ENCODE assay signal across 15 mouse cellular contexts in genomic region chr5:117989773-117990172, GRCm38 (mm10). TPM values are rescaled to one million over a fixed set of nuclear protein-coding genes. Genes with fewer than 3 reads are reported as not detected.
DNase-seq lines count a peak whose midpoint lies in the region; ATAC-seq and TF ChIP-seq lines count a peak whose summit lies in the region.
"Had no signal": no experiment of that assay in that cellular context is flagged by ENCODE, and none has a peak within 500 bp of the region (broad histone marks: within the 10 kb centered on the region; RNA-seq: fewer than 3 reads in every experiment).

No protein-coding gene starts in this region.

- no peaks in the 10 kb centered on the region for H3K4me1 ChIP-seq in midbrain, embryonic 10.5 days
- H3K4me1 ChIP-seq: neural tube, embryonic 12.5 days had no signal

- 95% methylated on average over 6 of the region's 6 CpGs for WGBS in midbrain, embryonic 10.5 days

- intact Hi-C loops in gastrocnemius, adult 2 months (cut with DNase I) = loop anchor here (1.0 kb wide), 1 partner anchor 13 kb away; no protein-coding TSS in a partner anchor
- intact Hi-C loops in gastrocnemius, postnatal 14 days (cut with DNase I; ENCODE audit: low total_unique reads) = no loop called here
- intact Hi-C loops in heart, postnatal 36 days (cut with DNase I) = no loop called here

- no peak for TF ChIP-seq CTCF in gastrocnemius, adult 2 months (IDR thresholded peaks at IDR 0.05)

- no peaks in the 10 kb centered on the region for H3K9me3 ChIP-seq in midbrain, embryonic 10.5 days (replicated peaks)
- H3K9me3 ChIP-seq: G1E; liver, embryonic 13.5 days; neural tube, embryonic 12.5 days had no signal

- H3K27ac ChIP-seq in gastrocnemius, adult 2 months = peak overlapping the region; percentile 76
- H3K27ac ChIP-seq in midbrain, embryonic 10.5 days (replicated peaks) = no peak overlapping the region
- H3K27ac ChIP-seq: hindbrain, postnatal 0 days; liver, embryonic 13.5 days; neural tube, embryonic 12.5 days had no signal

- no peak for ATAC-seq in inflammation-experienced regulatory T-cells, adult 6 months
- ATAC-seq: forebrain, postnatal 0 days; hindbrain, postnatal 0 days; midbrain, embryonic 16.5 days had no signal

- no peak overlapping the region for H3K4me3 ChIP-seq in gastrocnemius, adult 2 months
- no peak overlapping the region for H3K4me3 ChIP-seq in midbrain, embryonic 10.5 days
- H3K4me3 ChIP-seq: liver, embryonic 13.5 days; neural tube, embryonic 12.5 days had no signal

- no peaks in the 10 kb centered on the region for H3K27me3 ChIP-seq in midbrain, embryonic 10.5 days (ENCODE audit: low read depth, poor library complexity, severe bottlenecking)
- H3K27me3 ChIP-seq: liver, embryonic 13.5 days; neural tube, embryonic 12.5 days had no signal

- H3K36me3 ChIP-seq in midbrain, embryonic 10.5 days = peaks cover 100% of the 10 kb centered on the region

- DNase-seq in gastrocnemius, adult 2 months = peak; percentile 73
- no peak for DNase-seq in gastrocnemius, postnatal 14 days
- peak; percentile 36 to 71 for DNase-seq in kidney, postnatal 25 days
- DNase-seq in kidney, postnatal 14 days = no peak
- DNase-seq in adrenal gland, postnatal 25 days = peak; percentile 61
- DNase-seq in heart, postnatal 36 days = peak; percentile 21 to 41
- no peak for DNase-seq in midbrain, embryonic 10.5 days (ENCODE audit: low spot score)
- DNase-seq: cerebellum, adult 11 months; forebrain, postnatal 0 days; liver, embryonic 13.5 days had no signal

RNA-seq across cellular contexts. Expression of gene Fbxo21, which starts 13.2 kb away (rescaled TPM):
- 10 to 100 TPM; 11.8 to 13.3 TPM for total RNA-seq in gastrocnemius, adult 2 months (2021)
- total RNA-seq in gastrocnemius, postnatal 14 days (2021) = 10 to 100 TPM in 1 of 2 experiments, 1 to 10 TPM in 1; 9.5 to 13.4 TPM
- 50.1 and 70.4 TPM in 2 replicates for total RNA-seq in adrenal gland, postnatal 25 days (2021)
- total RNA-seq in heart, postnatal 36 days (2021) = 10 to 100 TPM; 35.8 to 42.6 TPM
- polyA plus RNA-seq in inflammation-experienced regulatory T-cells, adult 6 months (2017; shearing (Covaris generic)) = 10 to 100 TPM in 1 of 3 experiments, 1 to 10 TPM in 2; 8.3 to 15.6 (median 9.3) TPM
- 105 and 118 TPM in 2 replicates for polyA plus RNA-seq in midbrain, embryonic 10.5 days (2016; fragmentation: Nextera tagmentation; extraction: Ambion mirVana)

RNA-seq across cellular contexts. Expression of gene Tesc, which starts 37.8 kb away (rescaled TPM):
- total RNA-seq in gastrocnemius, adult 2 months (2021) = under 1 TPM; 0.59 to 0.64 TPM
- total RNA-seq in gastrocnemius, postnatal 14 days (2021) = 1 to 10 TPM in 1 of 2 experiments, under 1 TPM in 1; 0.78 to 1.4 TPM
- total RNA-seq in adrenal gland, postnatal 25 days (2021) = 103 and 131 TPM in 2 replicates
- 100 to 1,000 TPM; 218 to 224 TPM for total RNA-seq in heart, postnatal 36 days (2021)
- polyA plus RNA-seq in inflammation-experienced regulatory T-cells, adult 6 months (2017; shearing (Covaris generic)) = 1 to 10 TPM; 3.2 to 6.1 (median 5.5) TPM
- polyA plus RNA-seq in midbrain, embryonic 10.5 days (2016; fragmentation: Nextera tagmentation; extraction: Ambion mirVana) = 0.82 and 0.90 TPM in 2 replicates
- total RNA-seq: G1E had no signal
- polyA plus RNA-seq: G1E had no signal

Comparison
In these comparisons a context has a peak if more than half of its experiments do, and no peak if none do; other contexts are left out.
1. DNase-seq: peak in gastrocnemius, adult 2 months (single experiment), kidney, postnatal 25 days (2 of 2), adrenal gland, postnatal 25 days (single experiment) and heart, postnatal 36 days (2 of 2); none in gastrocnemius, postnatal 14 days (single experiment), kidney, postnatal 14 days (single experiment) and midbrain, embryonic 10.5 days (single experiment).
2. RNA of gene Tesc, which starts 37.8 kb away (total RNA-seq): 218 to 224 TPM in heart, postnatal 36 days and 103 to 131 TPM in adrenal gland, postnatal 25 days; 0.78 to 1.4 TPM in gastrocnemius, postnatal 14 days and 0.59 to 0.64 TPM in gastrocnemius, adult 2 months; every median in the first group is over 10 times any median in the second.